Mouse (Mus musculus): ENCODE results near the gene Scamp5.
A peak's percentile ranks its signal among the peaks of the same experiment; 100 is the strongest.

DNA sequence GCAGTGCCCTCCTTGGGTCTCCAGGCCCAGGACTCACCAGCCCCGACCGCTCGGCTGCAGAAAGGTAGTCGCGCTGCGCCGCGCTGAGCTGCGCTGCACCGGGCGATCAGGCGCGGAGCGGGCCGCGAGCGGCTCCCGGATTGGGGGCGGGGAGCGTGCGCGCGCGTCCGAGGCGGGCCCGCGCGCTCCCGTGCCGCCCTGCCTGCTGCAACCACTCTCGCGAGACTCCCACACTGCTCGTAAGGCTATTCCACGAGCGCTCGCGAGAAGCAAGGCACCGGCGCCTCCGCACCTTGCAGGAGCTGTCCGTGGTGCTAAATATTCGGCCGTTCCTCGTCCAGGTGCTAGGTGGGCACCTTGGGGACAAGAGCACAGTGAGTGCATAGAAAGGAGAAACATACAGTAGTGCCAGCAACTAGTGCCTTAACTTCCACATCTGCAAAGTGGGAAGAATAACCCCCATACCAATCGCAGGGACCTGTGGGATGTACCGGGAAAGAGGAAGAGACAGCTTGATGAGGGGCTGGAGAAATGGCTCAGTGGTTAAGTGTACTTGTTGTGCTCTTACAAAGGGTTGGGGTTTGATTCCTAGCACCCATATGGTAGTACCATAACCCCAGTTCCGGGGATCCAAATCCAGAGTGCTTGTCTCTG, at the start of gene Scamp5:
- TF ChIP-seq HCFC1 (IDR thresholded peaks at IDR 0.05; ENCODE audit: borderline replicate concordance, insufficient read depth, low read length) (peak; percentile 17; the same call in 1 of the 2 replicates), ZC3H11A (IDR thresholded peaks at IDR 0.05; ENCODE audit: borderline replicate concordance, low read depth, low read length) (no peak), MAFK (IDR thresholded peaks at IDR 0.05; ENCODE audit: insufficient read depth, low read depth, low read length) (no peak), ZNF384 (IDR thresholded peaks at IDR 0.05; ENCODE audit: low read depth, low read length) (no peak)
